Mouse (Mus musculus) kidney, adult 2 months (tissue): ENCODE measurements around the gene Mrpl21.

Experiments used
- CTCF ChIP-seq: fragments of 200-500 bp; conservative IDR thresholded peaks from 2 replicates; pipeline ENCODE4 v1.5.1; 2011; ENCODE audit warnings: low read depth, mild to moderate bottlenecking, control low read depth, low read length, moderate library complexity, mixed read lengths; ENCODE audit not compliant: insufficient read depth, insufficient read length
- POLR2A ChIP-seq: fragments of 200-500 bp; IDR thresholded peaks from one replicate; pipeline ENCODE4 v1.6.1; 2011; ENCODE audit warnings: low read depth, low read length, control low read depth

GRCm38 (mm10) chr19:3335917-3336316 lies 53.2 kb downstream of the Mrpl21 start:
- TF ChIP-seq CTCF, result no peak
- no peak for TF ChIP-seq POLR2A
